Mouse (Mus musculus) lung, postnatal 25 days (tissue): ENCODE measurements at regions not wholly inside any gene's neighbourhood (a gene's known extent, or its start where the extent isn't known, plus 50 kb on each side); places are given as distances from the start of the nearest gene placed in this dataset.
A peak's percentile ranks its signal among the peaks of the same experiment; 100 is the strongest.

Experiments used
- DNase-seq: peaks from one replicate; pipeline ENCODE4 v3.0.0; 2022; ENCODE audit warnings: low spot score

GRCm38 (mm10) chr15:57644331-57644953 lies 167.0 kb upstream of the Slc22a22 start:
- peak; percentile 38 for DNase-seq

- no peak for DNase-seq
Measured at GRCm38 (mm10) chr15:57639115-57639514, 161.7 kb upstream of the Slc22a22 start.

GRCm38 (mm10) chr15:57633067-57633466 lies 155.6 kb upstream of the Slc22a22 start:
- DNase-seq = no peak

GRCm38 (mm10) chr15:57632537-57632936 lies 155.1 kb upstream of the Slc22a22 start:
- DNase-seq = no peak

GRCm38 (mm10) chr15:57618466-57618865 lies 141.0 kb upstream of the Slc22a22 start:
- no peak for DNase-seq

GRCm38 (mm10) chr15:57616880-57617391 lies 139.5 kb upstream of the Slc22a22 start:
- no peak for DNase-seq

GRCm38 (mm10) chr15:57610006-57610405 lies 132.6 kb upstream of the Slc22a22 start:
- DNase-seq = no peak

GRCm38 (mm10) chr15:57608519-57608918 lies 131.1 kb upstream of the Slc22a22 start:
- no peak for DNase-seq

GRCm38 (mm10) chr15:57600562-57600961 lies 123.1 kb upstream of the Slc22a22 start:
- DNase-seq = peak; percentile 32

GRCm38 (mm10) chr15:57593326-57594004 lies 116.0 kb upstream of the Slc22a22 start:
- no peak for DNase-seq

GRCm38 (mm10) chr15:57590597-57591219 lies 113.3 kb upstream of the Slc22a22 start:
- no peak for DNase-seq

- no peak for DNase-seq
Measured at GRCm38 (mm10) chr15:57589404-57590377, 112.3 kb upstream of the Slc22a22 start.

GRCm38 (mm10) chr15:57585411-57585810 lies 108.0 kb upstream of the Slc22a22 start:
- DNase-seq = no peak

GRCm38 (mm10) chr15:57584498-57584897 lies 107.1 kb upstream of the Slc22a22 start:
- no peak for DNase-seq

GRCm38 (mm10) chr15:57581266-57581665 lies 103.8 kb upstream of the Slc22a22 start:
- DNase-seq = no peak

- DNase-seq = no peak
Measured at GRCm38 (mm10) chr15:57578794-57579193, 101.4 kb upstream of the Slc22a22 start.

- no peak for DNase-seq
Measured at GRCm38 (mm10) chr15:57574080-57574618, 96.7 kb upstream of the Slc22a22 start.

- no peak for DNase-seq
Measured at GRCm38 (mm10) chr15:57572460-57572859, 95.0 kb upstream of the Slc22a22 start.

- no peak for DNase-seq
Measured at GRCm38 (mm10) chr15:57568006-57568630, 90.7 kb upstream of the Slc22a22 start.

GRCm38 (mm10) chr15:57547154-57547553 lies 69.7 kb upstream of the Slc22a22 start:
- no peak for DNase-seq

- DNase-seq = no peak
Measured at GRCm38 (mm10) chr15:57545141-57545540, 67.7 kb upstream of the Slc22a22 start.
